In genomic region chr10:100044153-100044552, GRCm38 (mm10) we compare ENCODE assay signal across 19 mouse cellular contexts. TPM values are rescaled to one million over a fixed set of nuclear protein-coding genes. Genes with fewer than 3 reads are reported as not detected.
A peak's percentile ranks its signal among the peaks of the same experiment; 100 is the strongest.
DNase-seq lines count a peak whose midpoint lies in the region; ATAC-seq and TF ChIP-seq lines count a peak whose summit lies in the region.
"Had no signal": no experiment of that assay in that cellular context is flagged by ENCODE, and none has a peak within 500 bp of the region (broad histone marks: within the 10 kb centered on the region; RNA-seq: fewer than 3 reads in every experiment).

No protein-coding gene starts in this region.

- peaks cover 10% of the 10 kb centered on the region; the same call in 1 of the 2 replicates for H3K4me1 ChIP-seq in stomach, embryonic 14.5 days (ENCODE audit: control insufficient read depth, insufficient read depth, low read length)
- H3K4me1 ChIP-seq in stomach, embryonic 15.5 days, result peaks cover 5% of the 10 kb centered on the region
- H3K4me1 ChIP-seq in stomach, postnatal 0 days (replicated peaks; ENCODE audit: control insufficient read depth, insufficient read depth), result no peaks in the 10 kb centered on the region
- no peaks in the 10 kb centered on the region for H3K4me1 ChIP-seq in hindbrain, embryonic 12.5 days
- H3K4me1 ChIP-seq: embryonic facial prominence, embryonic 12.5 days; forebrain, embryonic 13.5 days; forebrain, embryonic 15.5 days had no signal

- TF ChIP-seq EP300 in stomach, postnatal 0 days (optimal IDR thresholded peaks at IDR 0.05), result no peak

- H3K4me2 ChIP-seq in stomach, embryonic 14.5 days (replicated peaks; ENCODE audit: low read depth, low read length), result no peak overlapping the region
- H3K4me2 ChIP-seq in stomach, embryonic 15.5 days, result no peak overlapping the region
- H3K4me2 ChIP-seq in stomach, postnatal 0 days (replicated peaks; ENCODE audit: low read depth), result no peak overlapping the region
- H3K4me2 ChIP-seq in hindbrain, embryonic 12.5 days (replicated peaks), result no peak overlapping the region
- H3K4me2 ChIP-seq: embryonic facial prominence, embryonic 12.5 days; forebrain, embryonic 13.5 days; forebrain, embryonic 15.5 days had no signal

- no peak overlapping the region for H3K4me3 ChIP-seq in stomach, embryonic 14.5 days (ENCODE audit: low read depth, low read length)
- H3K4me3 ChIP-seq in stomach, embryonic 15.5 days (replicated peaks), result no peak overlapping the region
- no peak overlapping the region for H3K4me3 ChIP-seq in stomach, postnatal 0 days (ENCODE audit: low read depth, low read length)
- no peak overlapping the region for H3K4me3 ChIP-seq in hindbrain, embryonic 12.5 days
- H3K4me3 ChIP-seq: embryonic facial prominence, embryonic 10.5 days; embryonic facial prominence, embryonic 12.5 days; forebrain, embryonic 13.5 days; forebrain, embryonic 15.5 days had no signal

- DNase-seq in stomach, postnatal 0 days (ENCODE audit: low spot score), result no peak
- DNase-seq in embryo, embryonic 11 days, result no peak
- DNase-seq: adrenal gland, adult 2 months; adrenal gland, postnatal 10 days; adrenal gland, postnatal 25 days; cerebellum, adult 11 months; cerebellum, adult 18-20 months; cerebellum, adult 8-10 months; cerebellum, adult 9-11 months; cerebellum, postnatal 14 days; cerebellum, postnatal 36 days; forebrain, postnatal 0 days had no signal

- no peaks in the 10 kb centered on the region for H3K9me3 ChIP-seq in stomach, embryonic 14.5 days (ENCODE audit: control insufficient read depth, low read depth, low read length)
- no peaks in the 10 kb centered on the region for H3K9me3 ChIP-seq in stomach, embryonic 15.5 days
- H3K9me3 ChIP-seq in stomach, postnatal 0 days (ENCODE audit: control insufficient read depth, low read length), result no peaks in the 10 kb centered on the region
- H3K9me3 ChIP-seq in hindbrain, embryonic 12.5 days (replicated peaks), result no peaks in the 10 kb centered on the region
- H3K9me3 ChIP-seq: embryonic facial prominence, embryonic 10.5 days; embryonic facial prominence, embryonic 12.5 days; forebrain, embryonic 13.5 days; forebrain, embryonic 15.5 days had no signal

- H3K9ac ChIP-seq in stomach, embryonic 14.5 days (replicated peaks; ENCODE audit: low read depth, low read length), result no peak overlapping the region
- no peak overlapping the region for H3K9ac ChIP-seq in stomach, embryonic 15.5 days
- no peak overlapping the region for H3K9ac ChIP-seq in stomach, postnatal 0 days (ENCODE audit: low read length)
- H3K9ac ChIP-seq in hindbrain, embryonic 12.5 days, result no peak overlapping the region
- H3K9ac ChIP-seq: embryonic facial prominence, embryonic 12.5 days; forebrain, embryonic 13.5 days; forebrain, embryonic 15.5 days; forebrain, postnatal 0 days had no signal

- no peaks in the 10 kb centered on the region for H3K27me3 ChIP-seq in stomach, embryonic 14.5 days (ENCODE audit: control insufficient read depth, insufficient read depth, low read length)
- H3K27me3 ChIP-seq in stomach, embryonic 15.5 days (replicated peaks), result no peaks in the 10 kb centered on the region
- H3K27me3 ChIP-seq in stomach, postnatal 0 days (ENCODE audit: control insufficient read depth, insufficient read depth, low read length), result no peaks in the 10 kb centered on the region
- no peaks in the 10 kb centered on the region for H3K27me3 ChIP-seq in hindbrain, embryonic 12.5 days
- H3K27me3 ChIP-seq: embryonic facial prominence, embryonic 12.5 days; forebrain, embryonic 13.5 days; forebrain, embryonic 15.5 days had no signal

- peak; percentile 64; the same call in 1 of the 2 replicates for ATAC-seq in stomach, embryonic 14.5 days (ENCODE audit: insufficient number of reproducible peaks, insufficient read depth, low FRiP score, low read depth)
- no peak for ATAC-seq in stomach, embryonic 15.5 days (ENCODE audit: insufficient read depth, low FRiP score, low read depth)
- peak; percentile 68; the same call in 1 of the 2 replicates for ATAC-seq in stomach, postnatal 0 days (ENCODE audit: low FRiP score, low TSS enrichment)
- no peak for ATAC-seq in hindbrain, embryonic 12.5 days (ENCODE audit: low FRiP score)
- ATAC-seq: forebrain, embryonic 13.5 days; forebrain, embryonic 15.5 days; forebrain, postnatal 0 days had no signal

- no peak for TF ChIP-seq CTCF in stomach, postnatal 0 days (IDR thresholded peaks at IDR 0.05; ENCODE audit: low read depth)

- H3K36me3 ChIP-seq in stomach, embryonic 14.5 days (ENCODE audit: control insufficient read depth, insufficient read depth, low read length), result no peaks in the 10 kb centered on the region
- no peaks in the 10 kb centered on the region for H3K36me3 ChIP-seq in stomach, embryonic 15.5 days
- no peaks in the 10 kb centered on the region for H3K36me3 ChIP-seq in stomach, postnatal 0 days (ENCODE audit: control insufficient read depth, insufficient read depth, low read length)
- no peaks in the 10 kb centered on the region for H3K36me3 ChIP-seq in hindbrain, embryonic 12.5 days
- H3K36me3 ChIP-seq: embryonic facial prominence, embryonic 10.5 days; embryonic facial prominence, embryonic 12.5 days; forebrain, embryonic 15.5 days had no signal

- no peak overlapping the region for H3K27ac ChIP-seq in stomach, embryonic 14.5 days (ENCODE audit: low read length)
- H3K27ac ChIP-seq in stomach, embryonic 15.5 days, result peak overlapping the region; percentile 23; the same call in 1 of the 2 replicates
- no peak overlapping the region for H3K27ac ChIP-seq in stomach, postnatal 0 days (replicated peaks)
- H3K27ac ChIP-seq in hindbrain, embryonic 12.5 days, result no peak overlapping the region
- H3K27ac ChIP-seq: embryonic facial prominence, embryonic 10.5 days; embryonic facial prominence, embryonic 12.5 days; forebrain, embryonic 13.5 days; forebrain, embryonic 15.5 days had no signal

- 72% methylated on average over 6 of the region's 6 CpGs for WGBS in stomach, embryonic 14.5 days
- WGBS in stomach, embryonic 15.5 days, result 60% methylated on average over 6 of the region's 6 CpGs
- 66% methylated on average over 6 of the region's 6 CpGs for WGBS in stomach, postnatal 0 days
- 95% methylated on average over 6 of the region's 6 CpGs for WGBS in hindbrain, embryonic 12.5 days

RNA-seq across cellular contexts. Expression of gene Kitl, which starts 28.7 kb away (rescaled TPM):
- 55.5 and 56.8 TPM in 2 replicates for polyA plus RNA-seq in stomach, embryonic 14.5 days (2014; fragmentation: Nextera tagmentation; extraction: Ambion mirVana)
- 32.0 and 40.2 TPM in 2 replicates for polyA plus RNA-seq in stomach, embryonic 15.5 days (2015; fragmentation: Nextera tagmentation; extraction: Ambion mirVana)
- 13.9 and 20.6 TPM in 2 replicates for polyA plus RNA-seq in stomach, postnatal 0 days (2015; fragmentation: Nextera tagmentation; extraction: Ambion mirVana)
- 14.7 and 16.0 TPM in 2 replicates for polyA plus RNA-seq in hindbrain, embryonic 12.5 days (2016; fragmentation: Nextera tagmentation; extraction: Ambion mirVana)

Comparison
In these comparisons a context has a peak if more than half of its experiments do, and no peak if none do; other contexts are left out.
1. ATAC-seq: peak in stomach, embryonic 14.5 days (single experiment) and stomach, postnatal 0 days (single experiment); none in stomach, embryonic 15.5 days (single experiment) and hindbrain, embryonic 12.5 days (single experiment).